9 mouse cellular contexts compared by ENCODE assay signal in the genomic region with DNA sequence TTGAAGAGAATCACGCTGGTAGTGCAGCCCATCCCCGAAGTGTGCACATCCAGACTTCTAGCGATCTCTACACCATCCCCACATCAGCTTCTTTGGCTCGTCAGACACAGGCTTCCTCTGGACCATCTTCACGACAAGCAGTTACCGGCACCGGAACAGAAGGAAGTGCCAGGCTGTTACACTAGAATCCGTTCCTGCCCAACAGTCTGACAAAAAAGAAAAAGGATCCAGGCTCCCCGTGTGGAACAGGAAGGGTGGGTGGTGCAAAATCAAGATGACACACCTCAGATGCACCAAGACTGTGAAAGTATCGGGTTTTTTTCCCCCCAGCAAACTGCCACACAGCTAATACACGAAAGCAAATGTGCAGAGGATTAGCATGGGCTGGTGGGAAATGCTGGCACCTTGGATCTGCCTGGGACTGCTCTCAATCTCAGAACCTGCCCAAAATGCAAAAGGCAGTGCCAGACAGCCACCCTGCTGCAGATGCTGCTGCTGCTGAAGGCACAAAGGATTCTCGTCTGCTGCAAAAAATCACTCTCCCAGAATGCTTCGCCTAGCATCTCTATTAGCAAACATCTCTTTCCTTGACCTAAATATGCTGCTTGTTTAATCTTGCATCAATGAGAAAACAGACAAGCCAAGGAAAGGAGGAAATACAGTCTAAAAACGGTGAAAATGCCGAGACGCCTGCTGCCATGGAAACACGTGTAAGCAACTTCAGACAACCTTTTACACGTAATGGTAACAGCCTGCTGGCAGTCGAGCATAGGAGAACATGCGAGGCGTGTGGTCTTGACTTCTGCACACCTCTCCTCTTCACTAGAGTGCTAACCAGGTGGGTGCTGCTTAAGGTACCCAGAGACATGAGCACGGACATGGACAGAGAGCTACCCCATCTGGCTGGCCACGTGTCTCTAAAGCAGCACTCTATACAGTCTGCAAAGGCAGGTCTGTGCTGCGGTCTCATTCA. TPM values are rescaled to one million over a fixed set of nuclear protein-coding genes. Genes with fewer than 3 reads are reported as not detected.
DNase-seq lines count a peak whose midpoint lies in the region; TF ChIP-seq lines count a peak whose summit lies in the region.
"Had no signal": no experiment of that assay in that cellular context is flagged by ENCODE, and none has a peak within 500 bp of the region (broad histone marks: within the 10 kb centered on the region; RNA-seq: fewer than 3 reads in every experiment).

No protein-coding gene starts in this region.

- H3K9me3 ChIP-seq in megakaryocyte, embryonic 14.5 days: no peaks in the 10 kb centered on the region
- H3K9me3 ChIP-seq: neural tube, embryonic 12.5 days had no signal

- peaks cover 17% of the 10 kb centered on the region for H3K27me3 ChIP-seq in megakaryocyte, embryonic 14.5 days (replicated peaks)
- H3K27me3 ChIP-seq: neural tube, embryonic 12.5 days had no signal

- no peak for TF ChIP-seq CTCF in gastrocnemius, adult 2 months (IDR thresholded peaks at IDR 0.05)

- no peaks in the 10 kb centered on the region for H3K36me3 ChIP-seq in megakaryocyte, embryonic 14.5 days (replicated peaks; ENCODE audit: low read length)
- H3K36me3 ChIP-seq: neural tube, embryonic 12.5 days had no signal

- peaks cover 12% of the 10 kb centered on the region; the same call in 1 of the 2 replicates for H3K4me1 ChIP-seq in megakaryocyte, embryonic 14.5 days
- H3K4me1 ChIP-seq: neural tube, embryonic 12.5 days had no signal

- peak overlapping the region; percentile 11; the same call in 1 of the 2 replicates for H3K4me3 ChIP-seq in gastrocnemius, adult 2 months
- peak overlapping the region; percentile 62 for H3K4me3 ChIP-seq in megakaryocyte, embryonic 14.5 days (replicated peaks)
- H3K4me3 ChIP-seq: neural tube, embryonic 12.5 days had no signal

- no peak for DNase-seq in gastrocnemius, adult 2 months
- DNase-seq in gastrocnemius, adult 18-20 months (ENCODE audit: low spot score): no peak
- DNase-seq in T-cell, adult 2 months (ENCODE audit: low spot score): peak; percentile 16
- peak; percentile 27 to 39 for DNase-seq in frontal cortex, postnatal 25 days (ENCODE audit: low spot score in 2 of 2)
- no peak for DNase-seq in gastrocnemius, postnatal 14 days
- no peak for DNase-seq in kidney, adult 11 months
- DNase-seq in adrenal gland, postnatal 25 days: no peak

- no peak overlapping the region for H3K27ac ChIP-seq in gastrocnemius, adult 2 months
- H3K27ac ChIP-seq: neural tube, embryonic 12.5 days had no signal

- intact Hi-C loops in gastrocnemius, adult 2 months (cut with DNase I): no loop called here
- intact Hi-C loops in gastrocnemius, postnatal 14 days (cut with DNase I; ENCODE audit: low total_unique reads): no loop called here

RNA-seq across cellular contexts. Expression of gene Dock9, which starts 58.9 kb away (rescaled TPM):
- 10 to 100 TPM; 15.3 to 21.4 TPM for total RNA-seq in gastrocnemius, adult 2 months (2021)
- 10 to 100 TPM; 13.4 to 14.2 TPM for total RNA-seq in gastrocnemius, adult 18-20 months (2021)
- 0.13 TPM in 1 of 2 replicates, not detected in the other for polyA plus RNA-seq in megakaryocyte, embryonic 14.5 days (2012; ENCODE audit: insufficient read depth, low replicate concordance)
- total RNA-seq in gastrocnemius, postnatal 14 days (2021): 10 to 100 TPM; 23.3 to 29.3 TPM
- 23.1 and 28.8 TPM in 2 replicates for total RNA-seq in adrenal gland, postnatal 25 days (2021)

Comparison
In these comparisons a context has a peak if more than half of its experiments do, and no peak if none do; other contexts are left out.
1. DNase-seq: peak in T-cell, adult 2 months (single experiment) and frontal cortex, postnatal 25 days (2 of 2); none in gastrocnemius, adult 2 months (single experiment), gastrocnemius, adult 18-20 months (single experiment), gastrocnemius, postnatal 14 days (single experiment), kidney, adult 11 months (single experiment) and adrenal gland, postnatal 25 days (single experiment).